Mouse (Mus musculus) cerebellum, adult 2 months (tissue): ENCODE data around the gene Atf6.

Source experiments
- CTCF ChIP-seq: fragments of 200-500 bp; IDR thresholded peaks from 2 replicates; pipeline ENCODE4 v1.5.1; 2011; ENCODE audit warnings: low read depth, mild to moderate bottlenecking, control low read depth, low read length, moderate library complexity, borderline replicate concordance; ENCODE audit not compliant: insufficient read depth
- POLR2A ChIP-seq: fragments of 200-500 bp; IDR thresholded peaks from 2 replicates; pipeline ENCODE4 v1.6.1; 2011; ENCODE audit warnings: low read length, control low read depth, borderline replicate concordance; ENCODE audit not compliant: insufficient read depth

- no peak for TF ChIP-seq CTCF
- no peak for TF ChIP-seq POLR2A
These were observed 202.9 kb downstream of the Atf6 start for GRCm38 (mm10) chr1:170664620-170665185.
